Mouse (Mus musculus) bone marrow macrophage, adult 2 months (primary cell): ENCODE results near the gene Hes7. TPM values are rescaled to one million over a fixed set of nuclear protein-coding genes. Genes with fewer than 3 reads are reported as not detected.
"Not testable (repeated sequence)": the region's sequence is repeated elsewhere in the genome, so short reads cannot be mapped to it uniquely, and the experiment has no call there.

Experiments
- H3K27ac ChIP-seq: 2 replicates; pipeline ENCODE4 v1.5.1; 2012; ENCODE audit warnings: low read depth, low read length; ENCODE audit not compliant: insufficient read depth
- H3K4me1 ChIP-seq: 2 replicates; pipeline ENCODE4 v1.6.1; 2012; ENCODE audit warnings: low read length; ENCODE audit not compliant: control insufficient read depth, insufficient read depth
- H3K4me3 ChIP-seq: 2 replicates; pipeline ENCODE4 v1.5.1; 2012; ENCODE audit warnings: mild to moderate bottlenecking, low read length, moderate library complexity; ENCODE audit not compliant: insufficient read depth
- CTCF ChIP-seq: IDR thresholded peaks from 2 replicates; pipeline ENCODE4 v1.5.1; 2012; ENCODE audit warnings: low read depth, mild to moderate bottlenecking, low read length, moderate library complexity
- POLR2A ChIP-seq: IDR thresholded peaks from 2 replicates; pipeline ENCODE4 v1.6.1; 2012; ENCODE audit warnings: mild to moderate bottlenecking, low read depth, low read length, borderline replicate concordance
- polyA plus RNA-seq: library from polyadenylated mRNA; stranded (reverse); fragments of >200 nt; gene quantifications from 2 replicates; pipeline ENCODE4 v1.2.4, GENCODE M21; 2012; ENCODE audit not compliant: missing spikeins, insufficient read depth, insufficient read length

The Hes7 gene
- polyA plus RNA-seq, 1 experiment, result 0.71 TPM

GRCm38 (mm10) chr11:69087597-69087996, 32.6 kb upstream of the Hes7 start:
- Histone ChIP-seq H3K4me1 (peaks cover 5% of the 10 kb centered on the region), H3K4me3 (peak overlapping the region; percentile 99; the same call in 1 of the 2 replicates), H3K27ac (no peak overlapping the region)
- TF ChIP-seq POLR2A, result no peak

GRCm38 (mm10) chr11:69088103-69088855, 31.9 kb upstream of the Hes7 start, which contains the start of gene Vamp2:
TSS of gene Vamp2 (plus strand) at chr11:69088490.
- H3K27ac ChIP-seq, result peak within 1 kb of the TSS; percentile 74
- H3K4me1 ChIP-seq, result peaks cover 5% of the 10 kb centered on the region
- no peak for TF ChIP-seq CTCF
- TF ChIP-seq POLR2A, result no peak
- H3K4me3 ChIP-seq, result peak within 1 kb of the TSS; percentile 99

GRCm38 (mm10) chr11:69088856-69089615, 31.2 kb upstream of the Hes7 start:
- TF ChIP-seq POLR2A (no peak), CTCF (no peak)
- peaks cover 5% of the 10 kb centered on the region for H3K4me1 ChIP-seq
- H3K27ac ChIP-seq, result peak overlapping the region; percentile 74
- peak overlapping the region; percentile 99 for H3K4me3 ChIP-seq

GRCm38 (mm10) chr11:69089616-69090290, 30.5 kb upstream of the Hes7 start:
- TF ChIP-seq POLR2A (no peak), CTCF (no peak)
- Histone ChIP-seq H3K27ac (no peak overlapping the region), H3K4me1 (peaks cover 7% of the 10 kb centered on the region), H3K4me3 (peak overlapping the region; percentile 99)

- H3K27ac ChIP-seq, result no peak overlapping the region
- TF ChIP-seq POLR2A (no peak), CTCF (no peak)
- H3K4me1 ChIP-seq, result peaks cover 7% of the 10 kb centered on the region
- H3K4me3 ChIP-seq, result no peak overlapping the region
Observed at GRCm38 (mm10) chr11:69090367-69090766, 29.8 kb upstream of the Hes7 start.

- peaks cover 12% of the 10 kb centered on the region for H3K4me1 ChIP-seq
- H3K4me3 ChIP-seq, result no peak overlapping the region
- no peak for TF ChIP-seq CTCF
- no peak for TF ChIP-seq POLR2A
- no peak overlapping the region for H3K27ac ChIP-seq
Observed at GRCm38 (mm10) chr11:69091566-69092385, 28.4 kb upstream of the Hes7 start.

GRCm38 (mm10) chr11:69092386-69092751, 27.8 kb upstream of the Hes7 start:
- Histone ChIP-seq H3K27ac (no peak overlapping the region), H3K4me1 (peaks cover 12% of the 10 kb centered on the region), H3K4me3 (no peak overlapping the region)
- TF ChIP-seq CTCF, result peak; percentile 65
- TF ChIP-seq POLR2A, result no peak

- H3K4me3 ChIP-seq, result no peak overlapping the region
- H3K27ac ChIP-seq, result no peak overlapping the region
- H3K4me1 ChIP-seq, result peaks cover 17% of the 10 kb centered on the region
- no peak for TF ChIP-seq POLR2A
- no peak for TF ChIP-seq CTCF
Observed at GRCm38 (mm10) chr11:69092871-69093270, 27.3 kb upstream of the Hes7 start.

- not testable (repeated sequence) for H3K4me3 ChIP-seq, H3K27ac ChIP-seq
- H3K4me1 ChIP-seq, result peaks cover 23% of the 10 kb centered on the region
Observed at GRCm38 (mm10) chr11:69093856-69094255, 26.3 kb upstream of the Hes7 start.
